Mouse (Mus musculus) kidney, adult 2 months (tissue): ENCODE results near the gene Depdc7.

ENCODE experiments used
- CTCF ChIP-seq: fragments of 200-500 bp; conservative IDR thresholded peaks from 2 replicates; pipeline ENCODE4 v1.5.1; 2011; ENCODE audit warnings: low read depth, mild to moderate bottlenecking, control low read depth, low read length, moderate library complexity, mixed read lengths; ENCODE audit not compliant: insufficient read depth, insufficient read length
- POLR2A ChIP-seq: fragments of 200-500 bp; IDR thresholded peaks from one replicate; pipeline ENCODE4 v1.6.1; 2011; ENCODE audit warnings: low read depth, low read length, control low read depth

DNA sequence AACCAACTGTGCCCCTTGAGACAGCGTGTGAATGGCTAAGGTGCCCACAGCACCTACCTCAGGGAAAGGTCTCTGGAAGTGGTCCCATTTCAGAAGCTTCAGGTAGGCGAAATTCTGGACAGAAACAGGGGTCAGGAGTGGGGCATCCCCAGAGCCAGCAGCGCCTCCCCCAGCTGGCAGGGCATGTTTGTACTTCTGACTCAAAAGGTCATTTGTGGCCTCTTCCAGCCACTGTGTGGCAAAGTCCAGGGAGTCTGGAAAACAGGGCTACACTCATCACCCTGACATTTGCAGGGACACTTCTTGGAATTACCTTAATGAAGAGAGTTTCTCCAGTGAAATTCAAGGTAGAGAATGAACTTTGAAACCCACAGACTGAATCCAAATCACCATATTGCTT, 54.4 kb downstream of the Depdc7 start:
- TF ChIP-seq CTCF: no peak
- no peak for TF ChIP-seq POLR2A
